Mouse (Mus musculus) MEL (cell line): ENCODE data around the gene Rgs6. TPM values are rescaled to one million over a fixed set of nuclear protein-coding genes. Genes with fewer than 3 reads are reported as not detected.

Experiments
- DNase-seq: peaks from one replicate; pipeline ENCODE4 v3.0.0; 2011; ENCODE audit warnings: low read depth, low spot score
- H3K27ac ChIP-seq: 2 replicates; pipeline ENCODE4 v1.5.1; 2012; ENCODE audit warnings: low read depth, mild to moderate bottlenecking, control low read depth, low read length, moderate library complexity; ENCODE audit not compliant: control insufficient read depth
- H3K27me3 ChIP-seq, 2 experiments: fragments of 150-350 bp in 1 of 2; sonication (generic) in 1 of 2; 2 replicates each; pipeline ENCODE4 v1.6.1; 2012; ENCODE audit warnings: low read length in 2 of 2, mild to moderate bottlenecking in 2 of 2, improper control_type of control experiment in 1 of 2, moderate library complexity in 1 of 2; ENCODE audit not compliant: insufficient read depth in 2 of 2, control insufficient read depth in 1 of 2
- H3K36me3 ChIP-seq, 2 experiments: 2 replicates each; pipeline ENCODE4 v1.6.1; 2012 to 2014; ENCODE audit warnings: low read length in 2 of 2, improper control_type of control experiment in 1 of 2, inconsistent platforms in 1 of 2, mild to moderate bottlenecking in 1 of 2; ENCODE audit not compliant: insufficient read depth in 2 of 2, control insufficient read depth in 1 of 2
- H3K4me1 ChIP-seq, 2 experiments: fragments of 150-350 bp in 1 of 2; sonication (generic) in 1 of 2; 2 replicates each; pipeline ENCODE4 v1.6.1; 2012; ENCODE audit warnings: low read length in 2 of 2, improper control_type of control experiment in 1 of 2, mild to moderate bottlenecking in 1 of 2; ENCODE audit not compliant: insufficient read depth in 2 of 2, control insufficient read depth in 1 of 2
- H3K4me3 ChIP-seq, 2 experiments: fragments of 150-350 bp in 1 of 2; sonication (generic) in 1 of 2; 2 replicates each; pipeline ENCODE4 v1.5.1; 2012; ENCODE audit warnings: low read depth in 2 of 2, low read length in 2 of 2, mild to moderate bottlenecking in 2 of 2, moderate library complexity in 2 of 2, control low read depth in 1 of 2, improper control_type of control experiment in 1 of 2; ENCODE audit not compliant: control insufficient read depth in 1 of 2, insufficient read depth in 1 of 2
- H3K79me2 ChIP-seq: 2 replicates; pipeline ENCODE4 v1.6.1; 2012; ENCODE audit warnings: mild to moderate bottlenecking, low read length, moderate library complexity; ENCODE audit not compliant: control insufficient read depth, poor library complexity, insufficient read depth
- H3K9ac ChIP-seq: 2 replicates; pipeline ENCODE4 v1.6.1; 2012; ENCODE audit warnings: low read depth, mild to moderate bottlenecking, control low read depth, low read length, moderate library complexity; ENCODE audit not compliant: control insufficient read depth, poor library complexity, severe bottlenecking
- H3K9me3 ChIP-seq: fragments of 150-350 bp; sonication (generic); replicated peaks from 2 replicates; pipeline ENCODE4 v1.6.1; 2012; ENCODE audit warnings: mild to moderate bottlenecking, low read length, improper control_type of control experiment, moderate library complexity; ENCODE audit not compliant: insufficient read depth
- BHLHE40 ChIP-seq: IDR thresholded peaks from 2 replicates; pipeline ENCODE4 v1.6.1; 2012; ENCODE audit warnings: low read depth, mild to moderate bottlenecking, inconsistent platforms, low read length, improper control_type of control experiment, borderline replicate concordance
- CHD1 ChIP-seq: IDR thresholded peaks from 2 replicates; pipeline ENCODE4 v1.6.1; 2012; ENCODE audit warnings: low read depth, mild to moderate bottlenecking, inconsistent platforms, low read length, improper control_type of control experiment
- E2F4 ChIP-seq: IDR thresholded peaks from 2 replicates; pipeline ENCODE4 v1.6.1; 2011; ENCODE audit warnings: low read depth, low read length, improper control_type of control experiment, borderline replicate concordance
- ELF1 ChIP-seq: IDR thresholded peaks from 2 replicates; pipeline ENCODE4 v1.6.1; 2014; ENCODE audit warnings: low read depth, mild to moderate bottlenecking, inconsistent platforms, low read length, improper control_type of control experiment, moderate library complexity
- ETS1 ChIP-seq: IDR thresholded peaks from 2 replicates; pipeline ENCODE4 v1.6.1; 2012; ENCODE audit warnings: low read depth, mild to moderate bottlenecking, inconsistent platforms, low read length, improper control_type of control experiment, moderate library complexity
- GABPA ChIP-seq: IDR thresholded peaks from 2 replicates; pipeline ENCODE4 v1.6.1; 2012; ENCODE audit warnings: low read depth, mild to moderate bottlenecking, inconsistent platforms, low read length, improper control_type of control experiment, moderate library complexity
- HCFC1 ChIP-seq: IDR thresholded peaks from 2 replicates; pipeline ENCODE4 v1.6.1; 2012; ENCODE audit warnings: low read depth, mild to moderate bottlenecking, inconsistent platforms, low read length, improper control_type of control experiment, moderate library complexity
- JUND ChIP-seq: IDR thresholded peaks from 2 replicates; pipeline ENCODE4 v1.6.1; 2011; ENCODE audit warnings: low read depth, mild to moderate bottlenecking, improper control_type of control experiment, low read length
- KAT2A ChIP-seq: conservative IDR thresholded peaks from 2 replicates; pipeline ENCODE4 v1.6.1; 2012; ENCODE audit warnings: low read depth, low read length, improper control_type of control experiment, inconsistent platforms
- MAFK ChIP-seq: IDR thresholded peaks from 2 replicates; pipeline ENCODE4 v1.6.1; 2011; ENCODE audit warnings: low read depth, mild to moderate bottlenecking, low read length, improper control_type of control experiment, borderline replicate concordance
- MAZ ChIP-seq: IDR thresholded peaks from 2 replicates; pipeline ENCODE4 v1.6.1; 2012; ENCODE audit warnings: low read depth, mild to moderate bottlenecking, inconsistent platforms, low read length, improper control_type of control experiment
- MEF2A ChIP-seq: IDR thresholded peaks from 2 replicates; pipeline ENCODE4 v1.6.1; 2014; ENCODE audit warnings: low read depth, mild to moderate bottlenecking, inconsistent platforms, low read length, improper control_type of control experiment; ENCODE audit not compliant: poor library complexity, insufficient replicate concordance, severe bottlenecking; ENCODE audit errors: extremely low read depth
- MXI1 ChIP-seq: IDR thresholded peaks from 2 replicates; pipeline ENCODE4 v1.6.1; 2011; ENCODE audit warnings: mild to moderate bottlenecking, low read depth, low read length, improper control_type of control experiment
- MYC ChIP-seq: IDR thresholded peaks from 2 replicates; pipeline ENCODE4 v1.6.1; 2011; ENCODE audit warnings: low read depth, mild to moderate bottlenecking, low read length, improper control_type of control experiment, moderate library complexity
- NRF1 ChIP-seq: IDR thresholded peaks from 2 replicates; pipeline ENCODE4 v1.6.1; 2014; ENCODE audit warnings: low read depth, mild to moderate bottlenecking, inconsistent platforms, low read length, improper control_type of control experiment, moderate library complexity; ENCODE audit not compliant: poor library complexity, insufficient read depth, severe bottlenecking
- POLR2AphosphoS2 ChIP-seq: IDR thresholded peaks from 2 replicates; pipeline ENCODE4 v1.6.1; 2011; ENCODE audit warnings: low read length, improper control_type of control experiment
- RAD21 ChIP-seq: IDR thresholded peaks from 2 replicates; pipeline ENCODE4 v1.6.1; 2011; ENCODE audit warnings: mild to moderate bottlenecking, low read depth, low read length, improper control_type of control experiment
- RCOR1 ChIP-seq: IDR thresholded peaks from 2 replicates; pipeline ENCODE4 v1.6.1; 2012; ENCODE audit warnings: low read depth, mild to moderate bottlenecking, inconsistent platforms, low read length, improper control_type of control experiment
- SMC3 ChIP-seq: IDR thresholded peaks from 2 replicates; pipeline ENCODE4 v1.6.1; 2011; ENCODE audit warnings: low read depth, low read length, improper control_type of control experiment
- TBP ChIP-seq: IDR thresholded peaks from 2 replicates; pipeline ENCODE4 v1.8.0; 2011; ENCODE audit warnings: low read depth, low read length, improper control_type of control experiment
- UBTF ChIP-seq: IDR thresholded peaks from 2 replicates; pipeline ENCODE4 v1.6.1; 2012; ENCODE audit warnings: low read depth, mild to moderate bottlenecking, inconsistent platforms, low read length, improper control_type of control experiment, moderate library complexity, borderline replicate concordance; ENCODE audit not compliant: insufficient read depth
- USF1 ChIP-seq: IDR thresholded peaks from 2 replicates; pipeline ENCODE4 v1.6.1; 2014; ENCODE audit warnings: low read depth, mild to moderate bottlenecking, inconsistent platforms, low read length, improper control_type of control experiment, moderate library complexity
- USF2 ChIP-seq, 2 experiments: IDR thresholded peaks; 2 replicates each; pipeline ENCODE4 v1.6.1; 2011 to 2012; ENCODE audit warnings: improper control_type of control experiment in 2 of 2, low read length in 2 of 2, borderline replicate concordance in 1 of 2, inconsistent platforms in 1 of 2, low read depth in 1 of 2, mild to moderate bottlenecking in 1 of 2; ENCODE audit not compliant: insufficient read depth in 1 of 2
- ZKSCAN1 ChIP-seq: IDR thresholded peaks from 2 replicates; pipeline ENCODE4 v1.6.1; 2012; ENCODE audit warnings: low read depth, mild to moderate bottlenecking, inconsistent platforms, low read length, improper control_type of control experiment, moderate library complexity
- ZMIZ1 ChIP-seq: IDR thresholded peaks from 2 replicates; pipeline ENCODE4 v1.6.1; 2012; ENCODE audit warnings: low read depth, mild to moderate bottlenecking, inconsistent platforms, low read length, improper control_type of control experiment, moderate library complexity
- ZNF384 ChIP-seq: IDR thresholded peaks from 2 replicates; pipeline ENCODE4 v1.6.1; 2012; ENCODE audit warnings: low read depth, mild to moderate bottlenecking, inconsistent platforms, low read length, improper control_type of control experiment
- polyA plus RNA-seq, 2 experiments: library from polyadenylated mRNA; stranded (reverse) in 1 of 2; unstranded in 1 of 2; fragments of >175 nt in 1 of 2; fragments of >200 nt in 1 of 2; gene quantifications; 2 replicates each; pipeline versions ENCODE4 v1.2.1 to v1.2.4; 2012; ENCODE audit warnings: low replicate concordance in 2 of 2, low read depth in 1 of 2; ENCODE audit not compliant: insufficient read length in 2 of 2, insufficient read depth in 1 of 2, missing spikeins in 1 of 2
- total RNA-seq: library from RNA; depleted of rRNA; stranded (reverse); fragments of 300-350 nt; gene quantifications from 2 replicates; pipeline ENCODE4 v1.2.3, GENCODE M21; 2012

Rgs6 gene
- total and polyA plus RNA-seq, 3 experiments = not detected

- DNase-seq = no peak
- H3K9me3 ChIP-seq = no peaks in the 10 kb centered on the region
- TF ChIP-seq ZMIZ1 (no peak), USF1 (no peak), MAFK (no peak), ZNF384 (no peak), RCOR1 (no peak), NRF1 (no peak), TBP (no peak), POLR2AphosphoS2 (no peak), GABPA (no peak), CHD1 (no peak), SMC3 (no peak), RAD21 (no peak), JUND (no peak)
- H3K79me2 ChIP-seq = no peaks in the 10 kb centered on the region
- H3K4me3 ChIP-seq = no peak overlapping the region
- no peak overlapping the region for H3K9ac ChIP-seq
- no peaks in the 10 kb centered on the region for H3K4me1 ChIP-seq
- H3K27me3 ChIP-seq = peaks cover 0 to 13% of the 10 kb centered on the region in 2 experiments
- no peak overlapping the region for H3K27ac ChIP-seq
- no peaks in the 10 kb centered on the region for H3K36me3 ChIP-seq
Observed at GRCm38 (mm10) chr12:82982716-82983115, 394.6 kb downstream of the Rgs6 start.

DNA sequence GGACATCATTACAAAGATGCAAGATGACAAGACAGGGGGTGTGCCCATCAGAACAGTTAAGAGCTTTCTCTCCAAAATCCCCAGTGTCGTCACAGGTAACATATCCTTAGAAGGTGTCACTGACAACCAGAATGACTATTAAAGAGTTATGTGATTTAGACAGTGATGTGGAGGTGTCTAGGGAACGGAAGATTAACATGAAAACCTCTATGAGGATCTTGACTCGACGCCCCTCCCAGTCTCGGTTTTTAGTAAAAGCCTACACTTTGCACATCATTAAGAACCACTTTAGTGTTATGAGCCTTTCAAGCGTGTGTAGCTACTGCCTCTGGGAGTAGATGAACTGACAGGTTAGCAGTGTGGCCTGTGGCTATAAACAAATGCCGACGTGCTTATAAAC, 397.2 kb downstream of the Rgs6 start:
- Histone ChIP-seq H3K36me3 (no peaks in the 10 kb centered on the region), H3K27me3 (peaks cover 4 to 25% of the 10 kb centered on the region in 2 experiments), H3K79me2 (no peaks in the 10 kb centered on the region), H3K9ac (no peak overlapping the region), H3K9me3 (no peaks in the 10 kb centered on the region), H3K27ac (no peak overlapping the region), H3K4me1 (no peaks in the 10 kb centered on the region), H3K4me3 (no peak overlapping the region)
- no peak for TF ChIP-seq UBTF
- TF ChIP-seq E2F4 = no peak
- no peak for TF ChIP-seq BHLHE40
- TF ChIP-seq SMC3 = no peak
- no peak for TF ChIP-seq GABPA
- no peak for TF ChIP-seq JUND
- no peak for TF ChIP-seq ZNF384
- no peak for TF ChIP-seq MEF2A
- no peak for TF ChIP-seq MAZ
- no peak for TF ChIP-seq MYC
- no peak for TF ChIP-seq ZMIZ1
- TF ChIP-seq MXI1 = no peak
- TF ChIP-seq USF2 (IDR thresholded peaks at IDR 0.05; ENCODE audit: borderline replicate concordance in 1 of 2, insufficient read depth in 1 of 2, low read depth in 1 of 2, low read length in 2 of 2) = no peak
- no peak for TF ChIP-seq ELF1
- TF ChIP-seq CHD1 = no peak
- no peak for TF ChIP-seq ZKSCAN1
- TF ChIP-seq HCFC1 = no peak
- TF ChIP-seq KAT2A = no peak
- no peak for TF ChIP-seq ETS1
- no peak for TF ChIP-seq USF1
- DNase-seq = no peak
